Mouse (Mus musculus) kidney, adult 2 months (tissue): ENCODE data around the gene Cyp4f17. TPM values are rescaled to one million over a fixed set of nuclear protein-coding genes. Genes with fewer than 3 reads are reported as not detected.
"Not testable (repeated sequence)": the region's sequence is repeated elsewhere in the genome, so short reads cannot be mapped to it uniquely, and the experiment has no call there.

Experiments used
- DNase-seq: peaks from one replicate; pipeline ENCODE4 v3.0.0; 2021
- H3K27ac ChIP-seq: fragments of 200-500 bp; 2 replicates; pipeline ENCODE4 v1.5.1; 2012; ENCODE audit warnings: low read depth, low read length, control low read depth, inconsistent platforms; ENCODE audit not compliant: insufficient read depth
- H3K27me3 ChIP-seq: fragments of 200-500 bp; replicated peaks from 2 replicates; pipeline ENCODE4 v1.6.1; 2012; ENCODE audit warnings: mild to moderate bottlenecking, moderate library complexity, low read length, inconsistent platforms; ENCODE audit not compliant: control insufficient read depth, insufficient read depth
- H3K36me3 ChIP-seq: fragments of 200-500 bp; 2 replicates; pipeline ENCODE4 v1.6.1; 2012; ENCODE audit warnings: mild to moderate bottlenecking, moderate library complexity, low read length, inconsistent platforms; ENCODE audit not compliant: control insufficient read depth, insufficient read depth
- H3K4me1 ChIP-seq: fragments of 200-500 bp; 2 replicates; pipeline ENCODE4 v1.6.1; 2011; ENCODE audit warnings: low read length; ENCODE audit not compliant: control insufficient read depth, insufficient read depth
- H3K4me3 ChIP-seq: fragments of 200-500 bp; 2 replicates; pipeline ENCODE4 v1.5.1; 2011; ENCODE audit warnings: mild to moderate bottlenecking, low read depth, low read length, control low read depth; ENCODE audit not compliant: insufficient read depth
- CTCF ChIP-seq: fragments of 200-500 bp; conservative IDR thresholded peaks from 2 replicates; pipeline ENCODE4 v1.5.1; 2011; ENCODE audit warnings: low read depth, mild to moderate bottlenecking, control low read depth, low read length, moderate library complexity, mixed read lengths; ENCODE audit not compliant: insufficient read depth, insufficient read length
- POLR2A ChIP-seq: fragments of 200-500 bp; IDR thresholded peaks from one replicate; pipeline ENCODE4 v1.6.1; 2011; ENCODE audit warnings: low read depth, low read length, control low read depth
- WGBS: fragments of 180-500 bp; shearing (Covaris S2); methylation state at CpG from one replicate; pipeline ENCODE4 v1.1.7; 2018; 5-methylcytosine and 5-hydroxymethylcytosine counted together
- polyA plus RNA-seq: library from polyadenylated mRNA; depleted of rRNA; stranded (reverse); fragments of >200 nt; gene quantifications from 2 replicates; pipeline ENCODE4 v1.2.3, GENCODE M21; 2012; rRNA removed

Gene Cyp4f17
- polyA plus RNA-seq, 1 experiment = 16.2 TPM

DNA sequence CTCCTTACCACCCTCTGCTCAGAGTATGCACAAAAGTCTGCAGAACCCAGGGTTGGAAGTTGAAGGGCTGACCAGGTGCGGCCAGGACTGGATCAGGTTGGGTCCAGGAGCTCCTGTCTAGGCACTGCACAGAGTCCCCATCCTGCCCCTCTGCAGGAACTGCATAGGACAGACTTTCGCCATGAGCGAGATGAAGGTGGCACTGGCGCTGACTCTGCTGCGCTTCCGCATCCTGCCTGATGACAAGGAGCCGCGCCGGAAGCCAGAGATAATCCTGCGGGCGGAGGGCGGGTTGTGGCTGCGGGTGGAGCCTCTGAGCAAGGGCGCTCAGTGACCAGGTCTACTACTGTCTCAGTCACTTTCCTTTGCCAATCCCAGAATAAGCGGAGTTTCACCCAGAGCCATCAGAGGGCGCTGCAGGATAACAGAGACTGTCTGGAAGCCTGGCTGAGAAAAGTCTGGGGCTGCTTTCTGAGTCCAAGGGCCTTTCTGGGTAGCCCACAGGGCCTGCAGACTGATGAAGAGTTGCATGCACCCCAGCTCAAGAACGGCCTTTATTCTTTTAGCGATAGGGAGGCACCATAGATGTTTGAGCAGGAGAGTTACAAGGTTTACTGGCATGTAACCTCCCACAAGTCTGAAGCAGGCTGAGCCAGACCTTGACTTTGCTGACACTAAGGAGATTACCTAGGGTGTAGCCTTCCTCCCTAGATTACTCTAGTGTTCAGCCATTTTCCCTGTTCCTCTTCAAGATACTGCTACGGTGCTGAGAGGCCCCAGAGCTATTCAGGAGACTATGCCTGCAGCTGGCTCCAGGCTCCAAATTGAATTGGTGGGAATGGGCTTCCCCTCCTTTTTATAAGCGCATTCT, 45.3 kb downstream of the Cyp4f17 start:
- H3K27ac ChIP-seq = no peak overlapping the region
- 28% methylated on average over 20 of the region's 20 CpGs for WGBS
- no peak for TF ChIP-seq POLR2A
- peak; percentile 73 for TF ChIP-seq CTCF
- H3K27me3 ChIP-seq = no peaks in the 10 kb centered on the region
- H3K36me3 ChIP-seq = no peaks in the 10 kb centered on the region
- H3K4me3 ChIP-seq = peak overlapping the region; percentile 23; the same call in 1 of the 2 replicates
- H3K4me1 ChIP-seq = no peaks in the 10 kb centered on the region
- peak; percentile 80 for DNase-seq

DNA sequence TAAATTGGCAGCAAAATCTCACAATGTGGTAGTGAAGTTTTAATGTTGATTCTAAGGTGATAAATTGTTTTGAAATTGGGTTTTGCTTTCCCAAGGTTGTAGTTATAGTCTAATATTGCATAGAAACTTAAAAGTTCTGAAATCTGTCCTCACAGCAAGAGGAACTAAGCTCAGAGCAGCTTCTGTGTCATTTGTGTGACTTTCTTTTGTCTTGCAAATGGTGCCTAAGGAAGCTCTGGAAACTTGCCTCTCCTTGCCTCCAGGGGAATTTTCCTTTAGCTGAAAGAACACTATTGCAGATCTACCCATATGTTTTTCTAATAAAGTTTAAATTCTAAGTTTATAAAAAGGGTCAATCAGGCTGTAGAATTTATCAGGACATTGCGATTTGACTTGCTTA, 47.2 kb downstream of the Cyp4f17 start:
- H3K4me1 ChIP-seq, H3K36me3 ChIP-seq, DNase-seq, H3K27ac ChIP-seq, H3K27me3 ChIP-seq, H3K4me3 ChIP-seq: not testable (repeated sequence)
- 64% methylated on average over 1 of the region's 1 CpGs for WGBS

DNA sequence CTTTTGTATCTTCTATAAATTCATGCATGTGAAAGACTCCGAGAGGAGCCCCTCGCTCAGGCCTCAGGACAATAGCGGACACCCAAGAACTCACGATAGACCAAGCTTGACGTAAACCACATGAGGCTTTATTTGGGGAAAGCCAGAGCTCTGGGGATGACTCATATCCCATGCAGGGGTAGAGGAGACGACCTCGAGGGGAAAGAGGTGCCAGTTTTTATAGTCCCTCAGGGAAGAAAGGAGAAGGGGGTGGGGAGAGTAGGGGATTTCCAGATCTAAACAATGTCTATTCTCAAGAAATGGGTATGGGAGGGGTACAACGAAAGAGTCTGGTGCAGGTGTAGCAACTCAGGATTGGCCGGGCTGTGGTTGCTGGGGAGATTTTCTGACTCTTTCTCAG, 48.5 kb downstream of the Cyp4f17 start:
- not testable (repeated sequence) for H3K27me3 ChIP-seq, H3K4me3 ChIP-seq, H3K36me3 ChIP-seq, DNase-seq, H3K4me1 ChIP-seq, H3K27ac ChIP-seq
- 82% methylated on average over 9 of the region's 9 CpGs for WGBS

DNA sequence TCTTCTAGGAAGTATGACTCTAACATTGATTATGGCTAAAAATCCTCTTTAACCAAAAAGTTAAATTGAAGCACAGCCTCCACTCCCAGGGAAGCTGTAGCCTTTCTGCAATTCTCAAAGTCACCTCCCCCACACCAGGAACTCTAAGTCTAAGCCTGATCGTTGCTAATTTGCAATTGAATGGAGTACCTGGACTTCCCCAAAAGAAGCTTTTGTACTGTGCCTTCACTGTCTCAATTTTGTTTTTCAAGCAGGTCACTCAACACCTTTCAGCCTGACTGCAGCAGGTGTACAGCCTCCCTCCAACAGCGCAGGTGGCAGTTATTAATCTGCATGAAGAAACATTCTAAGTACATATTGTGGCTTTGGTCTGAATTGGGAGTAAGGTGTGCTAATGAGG, 57.5 kb downstream of the Cyp4f17 start:
- not testable (repeated sequence) for H3K36me3 ChIP-seq, H3K27me3 ChIP-seq, H3K4me1 ChIP-seq, DNase-seq, H3K27ac ChIP-seq, H3K4me3 ChIP-seq
- WGBS = 79% methylated on average over 2 of the region's 2 CpGs

DNA sequence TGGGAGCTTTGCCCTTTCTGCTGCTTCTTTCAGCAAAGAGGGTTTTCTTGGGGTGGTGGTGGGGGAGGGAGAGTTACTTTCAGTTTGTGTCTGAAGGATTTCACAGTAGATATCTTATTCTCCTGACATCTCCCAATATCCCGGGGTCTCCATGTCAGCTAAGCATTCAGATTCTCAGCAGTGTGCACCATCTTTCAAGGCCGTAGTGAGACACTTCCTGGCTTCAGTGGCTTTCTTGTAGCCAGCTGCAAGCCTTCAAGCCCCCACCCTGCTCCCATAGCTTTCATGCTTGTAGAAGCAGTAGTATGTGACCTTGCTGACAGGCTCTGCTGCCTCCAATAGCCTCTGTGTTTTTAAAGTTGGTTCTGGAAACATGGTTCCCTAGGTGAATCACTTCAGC, 67.4 kb downstream of the Cyp4f17 start:
- not testable (repeated sequence) for H3K4me3 ChIP-seq, DNase-seq, H3K36me3 ChIP-seq, H3K4me1 ChIP-seq, H3K27ac ChIP-seq, H3K27me3 ChIP-seq
- WGBS = 38% methylated on average over 2 of the region's 2 CpGs

DNA sequence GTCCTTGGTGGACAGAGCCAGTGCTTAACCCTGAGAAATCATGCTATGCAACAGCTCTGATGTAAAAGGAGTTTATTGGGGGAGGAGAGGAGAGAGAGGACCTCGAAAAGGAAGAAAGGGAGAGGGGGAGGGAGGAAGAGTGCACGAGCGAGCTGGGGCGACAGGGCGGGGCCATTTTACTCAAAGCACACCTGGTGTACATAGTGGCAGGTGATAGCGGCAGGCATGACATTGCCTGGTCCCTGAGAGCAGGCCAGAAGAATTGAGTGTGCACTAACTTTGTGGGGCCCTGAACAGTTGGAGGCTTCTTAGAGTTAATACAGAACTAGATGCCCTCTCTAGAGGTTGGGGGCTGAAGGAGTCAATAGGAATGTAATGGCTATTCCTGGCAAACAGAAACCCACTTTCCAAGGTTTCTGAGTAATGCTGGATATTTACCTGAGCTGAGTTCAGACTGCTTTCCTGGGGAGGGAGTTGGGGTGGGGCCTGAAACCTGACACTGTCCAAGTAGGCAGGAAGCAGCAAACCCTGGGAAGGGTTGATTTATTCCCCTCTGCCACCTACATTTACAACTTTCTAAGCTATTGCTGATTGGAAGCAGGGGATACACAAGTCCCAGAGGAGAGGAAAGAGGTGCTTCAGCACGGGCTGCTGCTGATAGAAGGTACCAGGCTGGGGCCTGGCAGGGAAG, 71.8 kb downstream of the Cyp4f17 start:
- TF ChIP-seq POLR2A (no peak), CTCF (no peak)
- WGBS = 42% methylated on average over 7 of the region's 7 CpGs
- no peak overlapping the region for H3K27ac ChIP-seq
- no peaks in the 10 kb centered on the region for H3K4me1 ChIP-seq
- H3K4me3 ChIP-seq = no peak overlapping the region
- no peak for DNase-seq
- no peaks in the 10 kb centered on the region for H3K27me3 ChIP-seq
- no peaks in the 10 kb centered on the region for H3K36me3 ChIP-seq

Other genes with a start within 250 kb of the Cyp4f17 start
- 27.0 and 33.7 TPM in 2 replicates for gene Brd4, start 221.3 kb upstream of the Cyp4f17 start, polyA plus RNA-seq
- gene Akap8, start 184.8 kb upstream of the Cyp4f17 start, polyA plus RNA-seq = 36.9 and 48.0 TPM in 2 replicates
- gene Akap8l, start 155.4 kb upstream of the Cyp4f17 start, polyA plus RNA-seq = 71.5 and 96.4 TPM in 2 replicates
- gene Wiz, start 116.6 kb upstream of the Cyp4f17 start, polyA plus RNA-seq = 30.9 and 34.6 TPM in 2 replicates
- 1.2 and 8.7 TPM in 2 replicates for gene Rasal3, start 102.5 kb upstream of the Cyp4f17 start, polyA plus RNA-seq
- 0.64 and 3.5 TPM in 2 replicates for gene Pglyrp2, start 81.9 kb upstream of the Cyp4f17 start, polyA plus RNA-seq
- gene Cyp4f39, start 53.3 kb upstream of the Cyp4f17 start, polyA plus RNA-seq = 0.39 and 1.0 TPM in 2 replicates
- gene Cyp4f16, start 30.5 kb downstream of the Cyp4f17 start, polyA plus RNA-seq = 11.6 and 14.3 TPM in 2 replicates
- 0.08 TPM in 1 of 2 replicates, not detected in the other for gene Cyp4f37, start 115.3 kb downstream of the Cyp4f17 start, polyA plus RNA-seq
- gene Cyp4f40, start 152.8 kb downstream of the Cyp4f17 start, polyA plus RNA-seq = not detected in 2 replicates
- gene Cyp4f15, start 179.6 kb downstream of the Cyp4f17 start, polyA plus RNA-seq = 0.11 and 0.69 TPM in 2 replicates